Mouse (Mus musculus): ENCODE measurements around the gene Ppp1r14a.

Ppp1r14a gene

GRCm38 (mm10) chr7:29282074-29282554 is 7.0 kb upstream of the Ppp1r14a start:
- H3K4me1 ChIP-seq (replicated peaks; ENCODE audit: low read depth, low read length): peaks cover 62% of the 10 kb centered on the region
- TF ChIP-seq POU5F1 (IDR thresholded peaks at IDR 0.05; ENCODE audit: borderline replicate concordance, low read length) (no peak), NANOG (IDR thresholded peaks at IDR 0.05; ENCODE audit: borderline replicate concordance, low read length) (no peak), CTCF (conservative IDR thresholded peaks at IDR 0.05; ENCODE audit: low read length) (no peak)
- no peaks in the 10 kb centered on the region for H3K9me3 ChIP-seq (ENCODE audit: low read length)
- H3K27me3 ChIP-seq (ENCODE audit: insufficient read depth, low read length): peaks cover 7% of the 10 kb centered on the region; the same call in 1 of the 2 replicates
- H3K4me3 ChIP-seq (replicated peaks; ENCODE audit: low read length): peak overlapping the region; percentile 92
- peaks cover 24% of the 10 kb centered on the region for H3K36me3 ChIP-seq (ENCODE audit: insufficient read depth, low read length)

- TF ChIP-seq POU5F1 (IDR thresholded peaks at IDR 0.05; ENCODE audit: borderline replicate concordance, low read length) (no peak), NANOG (IDR thresholded peaks at IDR 0.05; ENCODE audit: borderline replicate concordance, low read length) (no peak), CTCF (conservative IDR thresholded peaks at IDR 0.05; ENCODE audit: low read length) (no peak)
- Histone ChIP-seq H3K4me3 (replicated peaks; ENCODE audit: low read length) (no peak overlapping the region), H3K36me3 (ENCODE audit: insufficient read depth, low read length) (peaks cover 6% of the 10 kb centered on the region), H3K4me1 (replicated peaks; ENCODE audit: low read depth, low read length) (peaks cover 52% of the 10 kb centered on the region), H3K9me3 (ENCODE audit: low read length) (peaks cover 6% of the 10 kb centered on the region), H3K27me3 (ENCODE audit: insufficient read depth, low read length) (peaks cover 7% of the 10 kb centered on the region; the same call in 1 of the 2 replicates)
Measured at GRCm38 (mm10) chr7:29283876-29284275, 5.2 kb upstream of the Ppp1r14a start.

GRCm38 (mm10) chr7:29284523-29284922 is 4.6 kb upstream of the Ppp1r14a start:
- TF ChIP-seq NANOG (IDR thresholded peaks at IDR 0.05; ENCODE audit: borderline replicate concordance, low read length): no peak
- no peak for TF ChIP-seq POU5F1 (IDR thresholded peaks at IDR 0.05; ENCODE audit: borderline replicate concordance, low read length)
- TF ChIP-seq CTCF (conservative IDR thresholded peaks at IDR 0.05; ENCODE audit: low read length): no peak
- Histone ChIP-seq H3K36me3 (ENCODE audit: insufficient read depth, low read length) (no peaks in the 10 kb centered on the region), H3K27me3 (ENCODE audit: insufficient read depth, low read length) (peaks cover 7% of the 10 kb centered on the region; the same call in 1 of the 2 replicates), H3K4me3 (replicated peaks; ENCODE audit: low read length) (no peak overlapping the region), H3K9me3 (ENCODE audit: low read length) (peaks cover 6% of the 10 kb centered on the region), H3K4me1 (replicated peaks; ENCODE audit: low read depth, low read length) (peaks cover 48% of the 10 kb centered on the region)

- Histone ChIP-seq H3K9me3 (ENCODE audit: low read length) (peaks cover 6% of the 10 kb centered on the region), H3K36me3 (ENCODE audit: insufficient read depth, low read length) (peaks cover 10% of the 10 kb centered on the region), H3K4me1 (replicated peaks; ENCODE audit: low read depth, low read length) (peaks cover 58% of the 10 kb centered on the region), H3K4me3 (replicated peaks; ENCODE audit: low read length) (no peak overlapping the region), H3K27me3 (ENCODE audit: insufficient read depth, low read length) (peaks cover 7% of the 10 kb centered on the region; the same call in 1 of the 2 replicates)
- TF ChIP-seq NANOG (IDR thresholded peaks at IDR 0.05; ENCODE audit: borderline replicate concordance, low read length) (no peak), CTCF (conservative IDR thresholded peaks at IDR 0.05; ENCODE audit: low read length) (0 out of 2 replicates have a peak, but pooled peaks have one; percentile 4)
Measured at GRCm38 (mm10) chr7:29287481-29287880, 1.6 kb upstream of the Ppp1r14a start.

DNA sequence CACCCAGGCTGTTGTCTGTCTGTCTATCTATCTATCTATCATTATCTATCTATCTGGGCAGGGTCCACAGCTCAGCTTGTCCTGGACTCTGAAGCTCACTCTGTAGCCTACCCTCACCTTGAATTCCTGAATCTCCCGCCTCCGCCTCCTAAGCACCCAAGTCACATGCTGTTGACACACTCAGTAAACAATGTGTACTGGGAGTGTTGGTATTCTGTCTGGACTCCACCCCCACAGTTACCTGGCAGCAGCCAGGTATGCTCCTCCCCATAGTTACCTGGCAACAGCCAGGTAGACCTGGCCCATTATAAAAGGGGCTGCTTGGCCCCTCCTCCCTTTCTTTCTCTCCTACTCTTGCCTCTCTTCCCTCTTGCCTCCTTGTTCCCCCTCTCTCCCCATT is 1.0 kb upstream of the Ppp1r14a start:
- TF ChIP-seq POU5F1 (IDR thresholded peaks at IDR 0.05; ENCODE audit: borderline replicate concordance, low read length): no peak
- TF ChIP-seq NANOG (IDR thresholded peaks at IDR 0.05; ENCODE audit: borderline replicate concordance, low read length): no peak
- no peak for TF ChIP-seq CTCF (conservative IDR thresholded peaks at IDR 0.05; ENCODE audit: low read length)
- peaks cover 15% of the 10 kb centered on the region for H3K36me3 ChIP-seq (ENCODE audit: insufficient read depth, low read length)
- peaks cover 60% of the 10 kb centered on the region for H3K4me1 ChIP-seq (replicated peaks; ENCODE audit: low read depth, low read length)
- H3K27me3 ChIP-seq (ENCODE audit: insufficient read depth, low read length): peaks cover 7% of the 10 kb centered on the region; the same call in 1 of the 2 replicates
- H3K4me3 ChIP-seq (replicated peaks; ENCODE audit: low read length): no peak overlapping the region
- H3K9me3 ChIP-seq (ENCODE audit: low read length): peaks cover 6% of the 10 kb centered on the region

DNA sequence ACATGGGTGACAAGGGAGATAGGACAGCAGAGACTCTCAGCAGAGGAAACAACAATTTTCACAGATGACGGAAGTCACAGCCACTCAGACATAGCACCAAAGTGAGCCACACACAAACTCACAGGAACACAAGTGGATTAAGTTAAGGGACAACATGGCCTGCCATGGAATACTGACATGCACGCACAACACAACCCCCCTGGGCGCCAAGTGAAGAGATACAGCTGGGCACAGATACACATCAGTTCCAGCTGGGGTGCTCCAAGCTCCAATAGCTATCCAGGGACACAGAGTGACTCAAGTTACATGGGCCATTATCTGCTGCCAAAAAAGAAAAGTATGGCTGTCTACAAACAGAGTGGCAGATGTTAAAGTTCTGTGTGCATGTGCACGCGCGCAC is 748 bp downstream of the Ppp1r14a start:
- Histone ChIP-seq H3K27me3 (ENCODE audit: insufficient read depth, low read length) (peaks cover 5% of the 10 kb centered on the region; the same call in 1 of the 2 replicates), H3K4me3 (replicated peaks; ENCODE audit: low read length) (peak overlapping the region; percentile 85), H3K36me3 (ENCODE audit: insufficient read depth, low read length) (peaks cover 15% of the 10 kb centered on the region), H3K4me1 (replicated peaks; ENCODE audit: low read depth, low read length) (peaks cover 72% of the 10 kb centered on the region), H3K9me3 (ENCODE audit: low read length) (peaks cover 6% of the 10 kb centered on the region)
- TF ChIP-seq CTCF (conservative IDR thresholded peaks at IDR 0.05; ENCODE audit: low read length): no peak

DNA sequence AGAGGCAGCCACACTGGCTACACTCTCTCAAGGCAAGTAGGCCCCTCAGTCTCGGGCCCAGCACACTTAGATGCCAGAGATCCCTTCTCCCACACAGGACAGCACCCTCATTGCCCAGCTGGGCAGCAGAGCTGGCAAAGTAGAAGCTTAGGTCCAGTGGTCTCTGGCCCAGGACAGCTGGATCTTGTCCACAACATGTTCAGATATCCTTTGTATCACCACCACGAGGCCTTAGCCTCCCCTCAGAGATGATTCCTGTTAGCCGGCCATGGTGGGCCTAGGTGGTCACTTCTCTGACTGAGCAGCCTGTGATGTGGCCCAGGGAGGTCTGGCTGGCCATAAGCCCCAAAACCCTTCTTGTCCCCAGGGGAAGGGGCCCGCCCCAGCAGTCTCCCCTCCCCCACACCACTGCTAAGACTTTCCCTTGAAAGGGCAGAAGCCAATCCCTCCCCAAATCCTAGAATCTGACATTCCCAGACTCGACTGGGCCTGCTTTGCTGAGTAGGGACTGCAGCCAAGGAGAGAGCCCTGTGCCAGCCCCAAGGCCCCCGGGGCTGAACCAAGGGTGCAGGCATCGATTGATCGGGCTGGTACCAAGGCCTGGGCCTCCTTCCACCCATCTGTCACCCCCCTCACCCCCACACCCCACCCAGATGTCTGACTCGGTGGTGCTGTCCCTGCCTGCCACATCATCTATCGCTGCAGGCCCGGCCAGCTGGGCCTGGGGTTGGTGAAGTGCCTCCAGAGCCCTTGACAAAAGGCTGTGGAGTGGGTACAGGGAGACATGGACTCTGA is 1.8 kb downstream of the Ppp1r14a start:
- Histone ChIP-seq H3K9me3 (ENCODE audit: low read length) (peaks cover 6% of the 10 kb centered on the region), H3K27me3 (ENCODE audit: insufficient read depth, low read length) (no peaks in the 10 kb centered on the region; the same call in 1 of the 2 replicates), H3K36me3 (ENCODE audit: insufficient read depth, low read length) (peaks cover 15% of the 10 kb centered on the region), H3K4me3 (replicated peaks; ENCODE audit: low read length) (peak overlapping the region; percentile 39; the same call in 1 of the 2 replicates), H3K4me1 (replicated peaks; ENCODE audit: low read depth, low read length) (peaks cover 71% of the 10 kb centered on the region)
- TF ChIP-seq CTCF (conservative IDR thresholded peaks at IDR 0.05; ENCODE audit: low read length) (no peak), POU5F1 (IDR thresholded peaks at IDR 0.05; ENCODE audit: borderline replicate concordance, low read length) (no peak), NANOG (IDR thresholded peaks at IDR 0.05; ENCODE audit: borderline replicate concordance, low read length) (no peak)

DNA sequence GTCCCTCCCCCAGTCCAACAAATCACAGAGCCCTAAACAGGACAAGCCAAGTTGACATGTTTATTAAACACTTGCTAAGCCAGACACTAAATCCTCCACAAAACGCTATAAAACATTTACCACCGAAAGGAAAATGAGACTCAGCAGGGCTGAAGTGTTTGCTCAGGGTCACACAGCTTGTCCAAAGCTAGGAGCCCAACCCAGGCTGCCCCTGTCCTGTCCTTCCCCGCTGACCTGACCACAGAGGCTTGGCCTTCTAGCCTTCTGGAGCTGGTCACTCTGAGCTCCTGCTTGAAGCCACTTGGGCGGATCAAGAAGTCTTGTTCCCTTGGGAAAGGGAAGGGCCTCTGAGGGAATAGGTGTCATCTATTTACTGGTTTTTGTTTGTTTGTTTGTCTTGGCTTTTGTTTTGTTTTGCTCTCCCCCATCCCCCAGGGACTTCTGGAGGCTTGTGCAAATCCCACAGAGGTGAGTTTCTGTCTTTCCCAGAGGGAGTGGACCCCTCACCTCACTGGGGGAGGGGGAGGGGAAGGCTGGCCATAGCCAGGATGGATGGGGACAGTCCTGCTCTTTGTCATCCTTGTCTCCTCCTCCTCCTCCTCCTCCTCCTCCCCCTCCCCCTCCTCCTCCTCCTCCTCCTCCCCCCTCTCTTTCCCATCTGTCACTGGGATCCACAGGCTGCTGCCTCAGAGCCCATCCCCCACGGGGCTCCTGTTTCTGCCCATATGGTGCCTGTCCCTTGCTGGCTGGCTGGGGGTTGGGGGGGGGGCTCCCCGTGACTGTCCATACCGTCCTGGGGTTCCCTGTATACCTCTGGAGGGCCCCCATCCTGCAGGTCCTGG is 2.7 kb downstream of the Ppp1r14a start:
- Histone ChIP-seq H3K36me3 (ENCODE audit: insufficient read depth, low read length) (peaks cover 15% of the 10 kb centered on the region), H3K9me3 (ENCODE audit: low read length) (peaks cover 6% of the 10 kb centered on the region), H3K4me3 (replicated peaks; ENCODE audit: low read length) (peak overlapping the region; percentile 70), H3K4me1 (replicated peaks; ENCODE audit: low read depth, low read length) (peaks cover 79% of the 10 kb centered on the region), H3K27me3 (ENCODE audit: insufficient read depth, low read length) (no peaks in the 10 kb centered on the region; the same call in 1 of the 2 replicates)
- no peak for TF ChIP-seq NANOG (IDR thresholded peaks at IDR 0.05; ENCODE audit: borderline replicate concordance, low read length)
- no peak for TF ChIP-seq POU5F1 (IDR thresholded peaks at IDR 0.05; ENCODE audit: borderline replicate concordance, low read length)
- no peak for TF ChIP-seq CTCF (conservative IDR thresholded peaks at IDR 0.05; ENCODE audit: low read length)

All from E14TG2a.4 (cell line).